Mouse (Mus musculus): ENCODE measurements around the gene Alk. TPM values are rescaled to one million over a fixed set of nuclear protein-coding genes. Genes with fewer than 3 reads are reported as not detected.

The Alk gene
- polyA plus RNA-seq, 1 experiment from 2014 or later: 0.07 TPM

DNA sequence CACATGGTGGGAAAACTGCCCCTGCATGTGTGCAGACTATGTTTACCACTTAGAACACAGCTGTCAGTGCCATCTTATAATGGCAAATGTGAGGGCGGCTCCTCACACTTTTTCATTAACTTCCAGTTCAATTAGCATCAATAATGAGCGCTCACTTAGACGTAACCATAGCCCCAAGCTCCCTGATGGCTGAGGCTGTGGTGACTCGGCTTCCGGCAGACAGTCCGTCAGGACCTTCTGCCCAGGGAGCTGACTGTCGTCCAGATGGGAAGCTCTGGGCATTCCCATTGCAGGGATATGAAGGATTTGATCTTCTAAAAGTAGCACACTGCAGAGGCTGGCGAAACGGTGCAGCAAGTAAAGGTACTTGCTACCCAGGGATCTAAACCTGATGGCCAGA is 25.1 kb downstream of the Alk start:
- H3K36me3 ChIP-seq (replicated peaks; ENCODE audit: insufficient read depth, low read length): no peaks in the 10 kb centered on the region
- TF ChIP-seq EP300 (IDR thresholded peaks at IDR 0.05; ENCODE audit: low read depth) (no peak), CTCF (IDR thresholded peaks at IDR 0.05; ENCODE audit: low read depth) (no peak)

GRCm38 (mm10) chr17:72571379-72571778 is 33.0 kb downstream of the Alk start:
- DNase-seq (no peak), ATAC-seq (no peak)
- Histone ChIP-seq H3K9me3 (ENCODE audit: low read length) (no peaks in the 10 kb centered on the region), H3K4me1 (ENCODE audit: insufficient read depth) (no peaks in the 10 kb centered on the region), H3K36me3 (replicated peaks; ENCODE audit: insufficient read depth, low read length) (no peaks in the 10 kb centered on the region), H3K27ac (ENCODE audit: low read depth) (no peak overlapping the region), H3K9ac (replicated peaks) (no peak overlapping the region), H3K27me3 (ENCODE audit: insufficient read depth, low read length) (no peaks in the 10 kb centered on the region), H3K4me2 (ENCODE audit: low read depth, low read length) (no peak overlapping the region), H3K4me3 (ENCODE audit: low read depth, low read length) (no peak overlapping the region)
- 72% methylated on average over 2 of the region's 2 CpGs for WGBS (ENCODE audit: insufficient replicate concordance)
- TF ChIP-seq EP300 (IDR thresholded peaks at IDR 0.05; ENCODE audit: low read depth) (no peak), CTCF (IDR thresholded peaks at IDR 0.05; ENCODE audit: low read depth) (no peak)

More for the DNA sequence above, 25.1 kb downstream of the Alk start:
- Histone ChIP-seq H3K9ac (replicated peaks) (no peak overlapping the region), H3K4me3 (ENCODE audit: low read depth, low read length) (no peak overlapping the region), H3K27me3 (ENCODE audit: insufficient read depth, low read length) (no peaks in the 10 kb centered on the region), H3K9me3 (ENCODE audit: low read length) (0 out of 2 replicates have a peak, but pooled peaks cover 2% of the 10 kb centered on the region), H3K27ac (ENCODE audit: low read depth) (no peak overlapping the region), H3K4me1 (ENCODE audit: insufficient read depth) (no peaks in the 10 kb centered on the region), H3K4me2 (ENCODE audit: low read depth, low read length) (no peak overlapping the region)
- WGBS (ENCODE audit: insufficient replicate concordance): 81% methylated on average over 9 of the region's 9 CpGs
- no peak for ATAC-seq
- DNase-seq: no peak

DNA sequence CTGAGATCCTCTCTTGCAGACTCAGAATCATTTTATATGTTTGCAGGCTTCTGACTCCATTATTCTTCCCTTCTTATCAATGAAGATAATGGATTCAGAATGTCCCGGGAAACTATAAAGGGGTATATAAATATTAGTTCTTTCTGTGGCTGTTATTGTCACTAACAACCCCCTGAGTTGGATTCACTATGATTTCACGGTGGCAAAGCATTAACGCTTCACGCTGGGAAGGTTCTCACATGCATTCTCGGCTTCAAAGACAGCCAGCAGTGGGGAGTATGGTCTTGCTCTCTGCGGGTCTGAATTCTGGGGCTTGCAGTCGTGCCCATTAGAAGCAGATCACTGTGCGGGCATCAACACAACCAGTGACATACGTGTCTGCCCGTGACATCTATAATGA is 34.9 kb downstream of the Alk start:
- TF ChIP-seq CTCF (IDR thresholded peaks at IDR 0.05; ENCODE audit: low read depth): no peak
- TF ChIP-seq EP300 (IDR thresholded peaks at IDR 0.05; ENCODE audit: low read depth): no peak
- Histone ChIP-seq H3K4me1 (ENCODE audit: insufficient read depth) (no peaks in the 10 kb centered on the region), H3K4me3 (ENCODE audit: low read depth, low read length) (no peak overlapping the region), H3K27me3 (ENCODE audit: insufficient read depth, low read length) (no peaks in the 10 kb centered on the region), H3K36me3 (replicated peaks; ENCODE audit: insufficient read depth, low read length) (no peaks in the 10 kb centered on the region), H3K27ac (ENCODE audit: low read depth) (no peak overlapping the region), H3K9ac (replicated peaks) (no peak overlapping the region), H3K4me2 (ENCODE audit: low read depth, low read length) (no peak overlapping the region), H3K9me3 (ENCODE audit: low read length) (no peaks in the 10 kb centered on the region)
- 62% methylated on average over 10 of the region's 10 CpGs for WGBS (ENCODE audit: insufficient replicate concordance)
- no peak for DNase-seq
- ATAC-seq: no peak

DNA sequence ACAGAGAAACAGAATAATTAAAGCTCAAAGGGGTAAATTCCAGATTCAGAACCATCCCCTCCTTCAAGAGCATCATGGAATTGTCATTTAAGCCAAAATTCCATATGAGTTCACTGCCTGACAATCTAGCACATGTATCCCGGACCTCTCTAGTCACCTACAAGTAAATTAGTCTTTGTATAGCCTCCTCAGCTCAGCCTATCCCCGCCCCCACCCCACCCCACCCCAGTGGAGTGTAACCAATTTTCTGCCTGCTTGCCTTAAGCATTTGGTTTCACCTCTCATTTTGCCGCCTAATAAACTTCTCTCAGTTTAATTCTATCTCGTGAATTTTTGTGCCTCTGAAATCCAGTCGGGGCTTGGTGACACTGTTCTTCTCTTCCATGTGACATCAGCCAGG is 41.0 kb downstream of the Alk start:
- H3K9me3 ChIP-seq (ENCODE audit: low read length): no peaks in the 10 kb centered on the region
- ATAC-seq (no peak), DNase-seq (no peak)
- WGBS (ENCODE audit: insufficient replicate concordance): 69% methylated on average over 5 of the region's 5 CpGs
- TF ChIP-seq EP300 (IDR thresholded peaks at IDR 0.05; ENCODE audit: low read depth) (no peak), CTCF (IDR thresholded peaks at IDR 0.05; ENCODE audit: low read depth) (no peak)
- no peak overlapping the region for H3K4me2 ChIP-seq (ENCODE audit: low read depth, low read length)
- no peaks in the 10 kb centered on the region for H3K36me3 ChIP-seq (replicated peaks; ENCODE audit: insufficient read depth, low read length)
- no peak overlapping the region for H3K27ac ChIP-seq (ENCODE audit: low read depth)
- H3K27me3 ChIP-seq (ENCODE audit: insufficient read depth, low read length): no peaks in the 10 kb centered on the region
- no peak overlapping the region for H3K9ac ChIP-seq (replicated peaks)
- no peaks in the 10 kb centered on the region for H3K4me1 ChIP-seq (ENCODE audit: insufficient read depth)
- no peak overlapping the region for H3K4me3 ChIP-seq (ENCODE audit: low read depth, low read length)

- Histone ChIP-seq H3K27ac (ENCODE audit: low read depth) (no peak overlapping the region), H3K27me3 (ENCODE audit: insufficient read depth, low read length) (no peaks in the 10 kb centered on the region), H3K4me3 (ENCODE audit: low read depth, low read length) (no peak overlapping the region), H3K4me2 (ENCODE audit: low read depth, low read length) (no peak overlapping the region), H3K36me3 (replicated peaks; ENCODE audit: insufficient read depth, low read length) (no peaks in the 10 kb centered on the region), H3K9me3 (ENCODE audit: low read length) (no peaks in the 10 kb centered on the region), H3K9ac (replicated peaks) (no peak overlapping the region), H3K4me1 (ENCODE audit: insufficient read depth) (no peaks in the 10 kb centered on the region)
- WGBS (ENCODE audit: insufficient replicate concordance): 59% methylated on average over 3 of the region's 3 CpGs
- TF ChIP-seq CTCF (IDR thresholded peaks at IDR 0.05; ENCODE audit: low read depth) (no peak), EP300 (IDR thresholded peaks at IDR 0.05; ENCODE audit: low read depth) (no peak)
- no peak for DNase-seq
- no peak for ATAC-seq
Observed at GRCm38 (mm10) chr17:72561471-72561870, 43.0 kb downstream of the Alk start.

DNA sequence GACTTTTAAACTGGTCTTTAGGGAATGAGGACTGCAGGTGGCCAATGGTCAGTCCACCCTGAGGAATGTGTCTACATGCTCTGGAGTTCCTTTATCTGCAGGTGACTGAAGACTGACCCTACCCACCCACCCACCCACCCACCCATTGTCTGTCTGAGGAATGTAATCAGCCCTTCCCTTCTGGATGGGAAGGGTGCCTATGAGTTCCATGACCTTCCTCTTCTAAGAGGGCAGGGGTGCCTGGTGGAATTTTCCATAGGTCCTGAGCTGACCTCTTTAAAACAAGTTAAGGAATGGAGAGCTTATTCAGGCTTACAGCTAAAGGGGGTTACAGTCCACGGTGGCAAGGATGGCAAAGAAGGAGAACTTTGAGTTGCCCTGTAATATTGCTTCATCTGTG is 43.7 kb downstream of the Alk start:
- DNase-seq (no peak), ATAC-seq (no peak)
- Histone ChIP-seq H3K9ac (replicated peaks) (no peak overlapping the region), H3K4me3 (ENCODE audit: low read depth, low read length) (no peak overlapping the region), H3K27ac (ENCODE audit: low read depth) (no peak overlapping the region), H3K4me1 (ENCODE audit: insufficient read depth) (no peaks in the 10 kb centered on the region), H3K4me2 (ENCODE audit: low read depth, low read length) (no peak overlapping the region), H3K27me3 (ENCODE audit: insufficient read depth, low read length) (no peaks in the 10 kb centered on the region), H3K9me3 (ENCODE audit: low read length) (no peaks in the 10 kb centered on the region), H3K36me3 (replicated peaks; ENCODE audit: insufficient read depth, low read length) (no peaks in the 10 kb centered on the region)
- 26% methylated on average over 1 of the region's 1 CpGs for WGBS (ENCODE audit: insufficient replicate concordance)
- no peak for TF ChIP-seq EP300 (IDR thresholded peaks at IDR 0.05; ENCODE audit: low read depth)
- TF ChIP-seq CTCF (IDR thresholded peaks at IDR 0.05; ENCODE audit: low read depth): no peak

Data from liver, postnatal 0 days (tissue).